Mouse (Mus musculus): ENCODE measurements around the gene Igsf11. TPM values are rescaled to one million over a fixed set of nuclear protein-coding genes. Genes with fewer than 3 reads are reported as not detected.

Gene Igsf11
- total and polyA plus RNA-seq, 2 experiments: 9.5 to 14.8 TPM

DNA sequence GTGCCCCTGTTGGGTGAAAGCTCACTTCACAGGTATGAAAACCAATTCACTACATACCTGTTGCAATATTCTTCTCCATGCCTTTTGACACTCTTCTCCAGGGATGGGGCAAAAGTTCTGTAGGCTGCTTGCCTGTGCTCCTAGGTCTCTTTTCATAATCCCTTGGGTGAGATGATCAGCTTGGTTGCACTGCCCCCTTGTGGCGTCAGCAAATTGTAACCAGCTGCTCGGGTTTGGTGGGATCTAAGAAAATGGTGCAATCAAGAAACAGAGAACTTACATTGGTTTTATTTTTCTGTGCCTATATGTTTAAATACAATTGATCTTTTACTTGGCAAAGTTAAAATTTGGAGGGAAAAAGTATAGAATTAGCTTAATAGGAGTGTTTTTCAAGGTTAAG lies 160.5 kb downstream of the Igsf11 start:
- Histone ChIP-seq H3K9ac (ENCODE audit: low read depth, low read length) (no peak overlapping the region), H3K79me2 (ENCODE audit: control insufficient read depth, insufficient read depth, low read length) (no peaks in the 10 kb centered on the region), H3K36me3 (ENCODE audit: control insufficient read depth, insufficient read depth, low read length) (no peaks in the 10 kb centered on the region), H3K4me3 (ENCODE audit: insufficient read depth, low read depth, low read length) (no peak overlapping the region), H3K4me1 (ENCODE audit: control insufficient read depth, insufficient read depth, low read length) (no peaks in the 10 kb centered on the region), H3K27me3 (ENCODE audit: control insufficient read depth, insufficient read depth, low read length) (no peaks in the 10 kb centered on the region), H3K27ac (replicated peaks; ENCODE audit: insufficient read depth, low read depth, low read length) (no peak overlapping the region)
- peak; percentile 72 for TF ChIP-seq CTCF (IDR thresholded peaks at IDR 0.05; ENCODE audit: low read depth, low read length)
- no peak for TF ChIP-seq POLR2A (IDR thresholded peaks at IDR 0.05; ENCODE audit: extremely low read depth, insufficient read depth, low read length)
- peak; percentile 41 for DNase-seq (ENCODE audit: extremely low read depth, low read depth, low spot score)
- 0% methylated on average over 2 of the region's 2 CpGs for WGBS

- WGBS: 71% methylated on average over 2 of the region's 2 CpGs
- DNase-seq (ENCODE audit: extremely low read depth, low read depth, low spot score): no peak
- no peak for TF ChIP-seq POLR2A (IDR thresholded peaks at IDR 0.05; ENCODE audit: extremely low read depth, insufficient read depth, low read length)
- no peak for TF ChIP-seq CTCF (IDR thresholded peaks at IDR 0.05; ENCODE audit: low read depth, low read length)
- Histone ChIP-seq H3K27me3 (ENCODE audit: control insufficient read depth, insufficient read depth, low read length) (no peaks in the 10 kb centered on the region), H3K36me3 (ENCODE audit: control insufficient read depth, insufficient read depth, low read length) (no peaks in the 10 kb centered on the region), H3K9ac (ENCODE audit: low read depth, low read length) (no peak overlapping the region), H3K4me1 (ENCODE audit: control insufficient read depth, insufficient read depth, low read length) (no peaks in the 10 kb centered on the region), H3K27ac (replicated peaks; ENCODE audit: insufficient read depth, low read depth, low read length) (no peak overlapping the region), H3K79me2 (ENCODE audit: control insufficient read depth, insufficient read depth, low read length) (no peaks in the 10 kb centered on the region), H3K4me3 (ENCODE audit: insufficient read depth, low read depth, low read length) (no peak overlapping the region)
These were observed 161.3 kb downstream of the Igsf11 start for GRCm38 (mm10) chr16:39053779-39054178.

DNA sequence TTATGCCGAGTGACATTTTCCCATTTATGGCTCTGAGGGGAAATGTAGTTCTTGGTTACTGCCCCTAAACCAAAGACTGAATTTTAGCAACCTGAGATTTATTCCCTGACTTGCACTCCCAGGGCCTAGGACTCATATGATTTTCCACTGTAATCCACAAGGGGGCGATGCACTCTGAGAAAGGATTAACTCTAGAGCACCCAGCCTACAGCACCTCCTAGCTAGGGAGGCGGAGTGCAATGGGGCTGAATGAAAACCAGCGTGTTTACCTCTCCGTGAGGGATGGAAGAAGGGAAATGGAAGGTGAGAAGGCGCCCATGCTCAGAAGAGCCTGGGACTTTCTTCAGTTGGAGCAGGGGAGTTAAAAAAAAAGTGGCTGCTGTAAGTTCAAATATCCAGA lies 163.6 kb downstream of the Igsf11 start:
- Histone ChIP-seq H3K9ac (ENCODE audit: low read depth, low read length) (no peak overlapping the region), H3K27ac (replicated peaks; ENCODE audit: insufficient read depth, low read depth, low read length) (no peak overlapping the region), H3K79me2 (ENCODE audit: control insufficient read depth, insufficient read depth, low read length) (no peaks in the 10 kb centered on the region), H3K4me1 (ENCODE audit: control insufficient read depth, insufficient read depth, low read length) (no peaks in the 10 kb centered on the region), H3K27me3 (ENCODE audit: control insufficient read depth, insufficient read depth, low read length) (no peaks in the 10 kb centered on the region), H3K36me3 (ENCODE audit: control insufficient read depth, insufficient read depth, low read length) (no peaks in the 10 kb centered on the region), H3K4me3 (ENCODE audit: insufficient read depth, low read depth, low read length) (no peak overlapping the region)
- WGBS: 28% methylated on average over 6 of the region's 6 CpGs
- peak; percentile 24 for DNase-seq (ENCODE audit: extremely low read depth, low read depth, low spot score)
- TF ChIP-seq CTCF (IDR thresholded peaks at IDR 0.05; ENCODE audit: low read depth, low read length) (peak; percentile 23; the same call in 1 of the 2 replicates), POLR2A (IDR thresholded peaks at IDR 0.05; ENCODE audit: extremely low read depth, insufficient read depth, low read length) (no peak)

DNA sequence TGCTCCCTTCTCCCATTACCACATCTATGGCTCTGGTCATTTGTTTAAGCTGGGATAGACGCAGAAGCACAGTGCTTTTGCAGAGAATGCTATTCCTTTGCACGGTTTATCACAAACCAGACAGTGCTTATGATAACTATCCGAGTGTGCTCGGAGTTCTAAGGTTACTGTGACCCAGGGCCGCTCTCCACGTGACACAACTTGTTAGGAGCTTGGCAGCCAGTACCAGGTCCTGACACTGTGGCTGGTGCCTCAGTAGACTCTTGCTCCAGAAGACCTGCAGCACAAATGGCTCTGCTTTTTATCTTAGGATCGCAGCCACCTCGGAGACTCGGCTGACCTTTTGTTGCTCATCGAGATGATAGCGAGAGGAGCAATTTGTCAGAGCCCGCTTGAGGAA lies 164.5 kb downstream of the Igsf11 start:
- WGBS: 52% methylated on average over 12 of the region's 12 CpGs
- H3K27me3 ChIP-seq (ENCODE audit: control insufficient read depth, insufficient read depth, low read length): no peaks in the 10 kb centered on the region

GRCm38 (mm10) chr16:39058869-39059268 lies 166.4 kb downstream of the Igsf11 start:
- no peaks in the 10 kb centered on the region for H3K79me2 ChIP-seq (ENCODE audit: control insufficient read depth, insufficient read depth, low read length)
- H3K9ac ChIP-seq (ENCODE audit: low read depth, low read length): no peak overlapping the region
- H3K4me1 ChIP-seq (ENCODE audit: control insufficient read depth, insufficient read depth, low read length): no peaks in the 10 kb centered on the region; the same call in 1 of the 2 replicates
- H3K4me3 ChIP-seq (ENCODE audit: insufficient read depth, low read depth, low read length): no peak overlapping the region
- no peak overlapping the region for H3K27ac ChIP-seq (replicated peaks; ENCODE audit: insufficient read depth, low read depth, low read length)
- TF ChIP-seq POLR2A (IDR thresholded peaks at IDR 0.05; ENCODE audit: extremely low read depth, insufficient read depth, low read length) (no peak), CTCF (IDR thresholded peaks at IDR 0.05; ENCODE audit: low read depth, low read length) (no peak)
- H3K27me3 ChIP-seq (ENCODE audit: control insufficient read depth, insufficient read depth, low read length): no peaks in the 10 kb centered on the region
- H3K36me3 ChIP-seq (ENCODE audit: control insufficient read depth, insufficient read depth, low read length): no peaks in the 10 kb centered on the region
- DNase-seq (ENCODE audit: extremely low read depth, low read depth, low spot score): no peak
- 100% methylated on average over 2 of the region's 2 CpGs for WGBS

More for the DNA sequence above, 164.5 kb downstream of the Igsf11 start:
- no peaks in the 10 kb centered on the region for H3K4me1 ChIP-seq (ENCODE audit: control insufficient read depth, insufficient read depth, low read length)
- TF ChIP-seq CTCF (IDR thresholded peaks at IDR 0.05; ENCODE audit: low read depth, low read length) (no peak), POLR2A (IDR thresholded peaks at IDR 0.05; ENCODE audit: extremely low read depth, insufficient read depth, low read length) (no peak)
- no peak for DNase-seq (ENCODE audit: extremely low read depth, low read depth, low spot score)
- no peaks in the 10 kb centered on the region for H3K79me2 ChIP-seq (ENCODE audit: control insufficient read depth, insufficient read depth, low read length)
- H3K4me3 ChIP-seq (ENCODE audit: insufficient read depth, low read depth, low read length): no peak overlapping the region
- H3K36me3 ChIP-seq (ENCODE audit: control insufficient read depth, insufficient read depth, low read length): no peaks in the 10 kb centered on the region
- no peak overlapping the region for H3K9ac ChIP-seq (ENCODE audit: low read depth, low read length)
- H3K27ac ChIP-seq (replicated peaks; ENCODE audit: insufficient read depth, low read depth, low read length): no peak overlapping the region

DNA sequence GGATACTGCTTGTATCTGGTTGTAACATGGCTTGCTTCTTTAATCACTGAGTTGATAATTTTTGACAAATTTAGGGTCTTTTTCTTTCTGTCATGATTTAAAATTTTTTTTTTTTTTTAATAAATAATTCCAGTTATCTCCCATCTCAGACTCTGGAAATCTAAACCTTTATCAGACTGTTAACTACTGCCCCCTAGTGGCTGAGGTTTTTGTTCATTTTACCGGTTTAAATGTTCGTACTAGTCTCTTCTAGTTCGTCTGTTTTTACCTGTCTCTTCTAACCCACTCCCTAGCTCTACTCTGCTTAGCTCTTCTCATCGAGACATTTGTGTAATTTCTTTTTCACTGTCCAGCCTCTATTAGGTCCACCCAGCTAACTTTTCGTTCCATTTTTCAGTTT lies 170.1 kb downstream of the Igsf11 start:
- TF ChIP-seq POLR2A (IDR thresholded peaks at IDR 0.05; ENCODE audit: extremely low read depth, insufficient read depth, low read length) (no peak), CTCF (IDR thresholded peaks at IDR 0.05; ENCODE audit: low read depth, low read length) (peak; percentile 42; the same call in 1 of the 2 replicates)
- Histone ChIP-seq H3K27ac (replicated peaks; ENCODE audit: insufficient read depth, low read depth, low read length) (no peak overlapping the region), H3K79me2 (ENCODE audit: control insufficient read depth, insufficient read depth, low read length) (no peaks in the 10 kb centered on the region), H3K4me1 (ENCODE audit: control insufficient read depth, insufficient read depth, low read length) (no peaks in the 10 kb centered on the region; the same call in 1 of the 2 replicates), H3K27me3 (ENCODE audit: control insufficient read depth, insufficient read depth, low read length) (0 out of 2 replicates have a peak, but pooled peaks cover 3% of the 10 kb centered on the region), H3K36me3 (ENCODE audit: control insufficient read depth, insufficient read depth, low read length) (no peaks in the 10 kb centered on the region), H3K4me3 (ENCODE audit: insufficient read depth, low read depth, low read length) (no peak overlapping the region), H3K9ac (ENCODE audit: low read depth, low read length) (no peak overlapping the region)
- peak; percentile 39 for DNase-seq (ENCODE audit: extremely low read depth, low read depth, low spot score)
- WGBS: 29% methylated on average over 5 of the region's 5 CpGs

All from liver, adult 2 months (tissue).